Mouse (Mus musculus) limb, embryonic 11.5 days (tissue): ENCODE measurements at regions not wholly inside any gene's neighbourhood (a gene's known extent, or its start where the extent isn't known, plus 50 kb on each side); places are given as distances from the start of the nearest gene placed in this dataset.
A peak's percentile ranks its signal among the peaks of the same experiment; 100 is the strongest.

ENCODE experiments used
- ATAC-seq: fragments of 200-750 bp; cut with Nextera tagmentation; 2 replicates; pipeline ENCODE4 v1.8.0; 2017; ENCODE audit warnings: low read depth; ENCODE audit not compliant: insufficient number of reproducible peaks, low FRiP score, low TSS enrichment
- DNase-seq: peaks from one replicate; pipeline ENCODE4 v3.0.0-alpha.2; 2015; ENCODE audit warnings: low spot score
- H3K27ac ChIP-seq: fragments of 300-500 bp; sonication (generic); replicated peaks from 2 replicates; pipeline ENCODE4 v1.5.1; 2014; ENCODE audit warnings: low read depth, mild to moderate bottlenecking, low read length
- H3K27me3 ChIP-seq: fragments of 300-500 bp; sonication (generic); 2 replicates; pipeline ENCODE4 v1.6.1; 2014; ENCODE audit warnings: mild to moderate bottlenecking, low read length, mixed read lengths; ENCODE audit not compliant: control insufficient read depth, insufficient read depth
- H3K36me3 ChIP-seq: fragments of 300-500 bp; sonication (generic); 2 replicates; pipeline ENCODE4 v1.6.1; 2014; ENCODE audit warnings: mild to moderate bottlenecking, low read length, moderate library complexity, mixed read lengths; ENCODE audit not compliant: control insufficient read depth, insufficient read depth
- H3K4me1 ChIP-seq: fragments of 300-500 bp; sonication (generic); 2 replicates; pipeline ENCODE4 v1.6.1; 2014; ENCODE audit warnings: low read length, mixed read lengths; ENCODE audit not compliant: control insufficient read depth, insufficient read depth
- H3K4me2 ChIP-seq: fragments of 300-500 bp; sonication (generic); 2 replicates; pipeline ENCODE4 v1.6.1; 2014; ENCODE audit warnings: low read depth, mild to moderate bottlenecking, moderate library complexity; ENCODE audit not compliant: severe bottlenecking
- H3K4me3 ChIP-seq: fragments of 300-500 bp; sonication (generic); 2 replicates; pipeline ENCODE4 v1.5.1; 2014; ENCODE audit warnings: low read depth, low read length
- H3K9ac ChIP-seq: fragments of 300-500 bp; sonication (generic); 2 replicates; pipeline ENCODE4 v1.6.1; 2014; ENCODE audit warnings: mild to moderate bottlenecking, low read length
- H3K9me3 ChIP-seq: fragments of 300-500 bp; sonication (generic); 2 replicates; pipeline ENCODE4 v1.6.1; 2016; ENCODE audit warnings: low read length; ENCODE audit not compliant: control insufficient read depth
- WGBS: fragments of 180-500 bp; shearing (Covaris S2); extraction: QIAGEN DNeasy Blood & Tissue Kit; methylation state at CpG from one replicate; pipeline ENCODE4 v1.1.7; 2014; 5-methylcytosine and 5-hydroxymethylcytosine counted together

DNA sequence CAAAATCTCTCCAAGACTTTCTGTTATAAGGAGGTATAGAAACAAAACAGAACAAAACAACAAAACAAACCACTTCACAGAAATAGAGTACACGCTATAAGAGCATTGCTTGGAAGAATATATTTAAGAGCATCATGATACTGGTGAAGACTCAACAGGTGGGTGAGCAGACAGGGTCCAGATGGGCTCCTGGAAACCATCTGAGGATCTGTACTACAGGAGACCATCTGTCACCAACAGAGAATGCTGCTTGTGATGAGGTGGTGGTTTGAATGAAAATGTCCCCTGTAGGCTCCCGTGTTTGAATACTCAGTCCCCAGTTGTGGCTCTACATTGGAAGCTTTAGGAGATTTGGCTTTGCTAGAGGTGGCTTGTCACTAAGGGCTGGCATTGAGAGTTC, 785.1 kb upstream of the Intu start:
- WGBS, result 90% methylated on average over 2 of the region's 2 CpGs
- ATAC-seq (no peak), DNase-seq (no peak)
- Histone ChIP-seq H3K4me1 (no peaks in the 10 kb centered on the region), H3K9me3 (no peaks in the 10 kb centered on the region), H3K9ac (no peak overlapping the region), H3K4me2 (no peak overlapping the region), H3K36me3 (no peaks in the 10 kb centered on the region), H3K27ac (no peak overlapping the region), H3K27me3 (no peaks in the 10 kb centered on the region), H3K4me3 (no peak overlapping the region)

DNA sequence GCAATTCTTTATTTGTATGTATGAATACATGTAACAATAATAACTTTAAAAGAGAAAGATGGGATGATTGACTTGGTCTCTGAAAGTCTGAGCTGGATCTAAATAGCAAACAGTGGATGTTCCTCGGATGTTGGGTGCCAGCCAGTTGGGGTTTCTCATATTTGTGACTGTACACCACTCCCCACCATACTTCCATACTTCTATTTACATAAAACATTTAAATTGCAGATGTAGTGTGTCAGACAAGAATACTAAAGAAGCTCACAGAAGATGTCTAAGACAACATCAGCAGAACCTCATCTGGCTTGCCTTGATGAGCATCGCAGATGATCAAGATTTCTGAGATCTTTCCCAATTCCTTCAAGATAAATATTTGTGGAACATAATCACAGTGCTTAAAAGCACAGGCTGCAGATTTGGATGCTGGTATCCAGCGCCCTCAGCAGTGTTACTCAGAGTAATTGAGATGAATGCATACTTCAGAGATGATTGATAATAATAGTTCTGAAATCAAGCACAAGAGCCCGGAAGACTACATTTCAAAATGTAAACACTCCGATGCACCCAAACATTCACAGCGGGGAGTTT, 762.0 kb upstream of the Intu start:
- 91% methylated on average over 6 of the region's 6 CpGs for WGBS
- H3K4me1 ChIP-seq, result no peaks in the 10 kb centered on the region
- H3K27ac ChIP-seq, result no peak overlapping the region
- no peak overlapping the region for H3K9ac ChIP-seq
- no peak for ATAC-seq
- no peaks in the 10 kb centered on the region for H3K36me3 ChIP-seq
- no peak overlapping the region for H3K4me3 ChIP-seq
- no peaks in the 10 kb centered on the region for H3K27me3 ChIP-seq
- no peak overlapping the region for H3K4me2 ChIP-seq
- no peaks in the 10 kb centered on the region for H3K9me3 ChIP-seq
- DNase-seq, result no peak

- Histone ChIP-seq H3K9me3 (no peaks in the 10 kb centered on the region), H3K36me3 (no peaks in the 10 kb centered on the region), H3K4me3 (no peak overlapping the region), H3K4me2 (no peak overlapping the region), H3K9ac (no peak overlapping the region), H3K27me3 (no peaks in the 10 kb centered on the region), H3K4me1 (no peaks in the 10 kb centered on the region), H3K27ac (no peak overlapping the region)
- DNase-seq, result no peak
- 88% methylated on average over 7 of the region's 7 CpGs for whole genome bisulfite sequencing
- ATAC-seq, result no peak
Observed at GRCm38 (mm10) chr3:39776278-39777039, 754.6 kb upstream of the Intu start.

GRCm38 (mm10) chr3:39779690-39780218, 751.3 kb upstream of the Intu start:
- no peak overlapping the region for H3K4me3 ChIP-seq
- H3K9ac ChIP-seq, result no peak overlapping the region
- WGBS, result 83% methylated on average over 6 of the region's 6 CpGs
- H3K4me1 ChIP-seq, result no peaks in the 10 kb centered on the region
- no peaks in the 10 kb centered on the region for H3K9me3 ChIP-seq
- H3K4me2 ChIP-seq, result no peak overlapping the region
- no peaks in the 10 kb centered on the region for H3K27me3 ChIP-seq
- ATAC-seq (no peak), DNase-seq (no peak)
- no peaks in the 10 kb centered on the region for H3K36me3 ChIP-seq
- no peak overlapping the region for H3K27ac ChIP-seq

- Histone ChIP-seq H3K4me3 (no peak overlapping the region), H3K4me1 (no peaks in the 10 kb centered on the region), H3K27ac (no peak overlapping the region), H3K27me3 (no peaks in the 10 kb centered on the region), H3K9me3 (no peaks in the 10 kb centered on the region), H3K9ac (no peak overlapping the region), H3K4me2 (no peak overlapping the region), H3K36me3 (no peaks in the 10 kb centered on the region)
- no peak for ATAC-seq
- no peak for DNase-seq
- WGBS, result 63% methylated on average over 5 of the region's 5 CpGs
Observed at GRCm38 (mm10) chr3:39780270-39780669, 750.8 kb upstream of the Intu start.

GRCm38 (mm10) chr3:39784901-39785300, 746.2 kb upstream of the Intu start:
- H3K27me3 ChIP-seq, result no peaks in the 10 kb centered on the region
- 92% methylated on average over 2 of the region's 2 CpGs for WGBS
- ATAC-seq, result no peak

GRCm38 (mm10) chr3:39809586-39809985, 721.5 kb upstream of the Intu start:
- Histone ChIP-seq H3K36me3 (no peaks in the 10 kb centered on the region), H3K27ac (no peak overlapping the region), H3K4me3 (no peak overlapping the region), H3K27me3 (no peaks in the 10 kb centered on the region), H3K4me2 (no peak overlapping the region), H3K4me1 (no peaks in the 10 kb centered on the region), H3K9me3 (no peaks in the 10 kb centered on the region), H3K9ac (no peak overlapping the region)
- DNase-seq (no peak), ATAC-seq (no peak)
- WGBS, result 86% methylated on average over 1 of the region's 1 CpGs

More at GRCm38 (mm10) chr3:39784901-39785300, 746.2 kb upstream of the Intu start:
- H3K27ac ChIP-seq, result no peak overlapping the region
- H3K9me3 ChIP-seq, result no peaks in the 10 kb centered on the region
- no peak overlapping the region for H3K4me2 ChIP-seq
- no peak overlapping the region for H3K4me3 ChIP-seq
- H3K9ac ChIP-seq, result no peak overlapping the region
- no peak for DNase-seq
- no peaks in the 10 kb centered on the region for H3K36me3 ChIP-seq
- no peaks in the 10 kb centered on the region for H3K4me1 ChIP-seq

DNA sequence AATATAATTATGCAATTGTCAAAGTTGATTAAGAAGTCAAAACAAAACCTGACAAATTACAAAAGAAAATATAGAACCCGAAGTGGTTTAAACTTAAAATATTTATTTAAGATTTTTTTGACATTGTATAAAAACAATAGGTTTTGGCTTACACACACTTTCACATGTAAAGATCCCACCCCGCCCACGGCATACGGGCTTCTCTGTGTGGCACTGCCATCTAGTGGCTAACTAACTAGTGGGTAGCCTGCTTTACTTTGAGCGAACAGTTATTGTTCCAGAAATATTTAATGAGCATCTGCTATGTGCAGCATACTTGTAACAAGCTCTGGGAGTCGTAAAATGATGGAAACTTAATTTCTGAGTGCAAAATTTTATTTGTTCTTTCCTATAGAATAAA, 716.3 kb upstream of the Intu start:
- no peaks in the 10 kb centered on the region for H3K27me3 ChIP-seq
- WGBS, result 24% methylated on average over 6 of the region's 6 CpGs
- no peaks in the 10 kb centered on the region for H3K36me3 ChIP-seq
- H3K4me3 ChIP-seq, result no peak overlapping the region
- H3K4me2 ChIP-seq, result no peak overlapping the region
- H3K4me1 ChIP-seq, result no peaks in the 10 kb centered on the region
- H3K27ac ChIP-seq, result no peak overlapping the region
- H3K9ac ChIP-seq, result no peak overlapping the region
- ATAC-seq, result no peak
- DNase-seq, result peak; percentile 79
- no peaks in the 10 kb centered on the region for H3K9me3 ChIP-seq
